Mouse (Mus musculus): ENCODE results near the gene Elmo1.

The Elmo1 gene

GRCm38 (mm10) chr13:20371501-20371900, 281.1 kb downstream of the Elmo1 start:
- in situ Hi-C loops (cut with MboI, MseI), result loop anchor here (5.0 kb wide), 1 partner anchor 64 kb away; no protein-coding TSS in a partner anchor

GRCm38 (mm10) chr13:20372335-20372734, 281.9 kb downstream of the Elmo1 start:
- in situ Hi-C loops (cut with MboI, MseI), result loop anchor here (5.0 kb wide), 1 partner anchor 65 kb away; no protein-coding TSS in a partner anchor

- in situ Hi-C loops (cut with MboI, MseI), result no loop called here
These were observed 288.5 kb downstream of the Elmo1 start for GRCm38 (mm10) chr13:20378869-20379268.

- in situ Hi-C loops (cut with MboI, MseI), result no loop called here
These were observed 293.5 kb downstream of the Elmo1 start for GRCm38 (mm10) chr13:20383875-20384274.

GRCm38 (mm10) chr13:20384846-20385245, 294.4 kb downstream of the Elmo1 start:
- in situ Hi-C loops (cut with MboI, MseI), result no loop called here

- in situ Hi-C loops (cut with MboI, MseI), result no loop called here
These were observed 295.0 kb downstream of the Elmo1 start for GRCm38 (mm10) chr13:20385423-20385822.

GRCm38 (mm10) chr13:20386462-20387141, 296.2 kb downstream of the Elmo1 start:
- in situ Hi-C loops (cut with MboI, MseI), result no loop called here

- in situ Hi-C loops (cut with MboI, MseI), result no loop called here
These were observed 302.6 kb downstream of the Elmo1 start for GRCm38 (mm10) chr13:20392824-20393598.

- in situ Hi-C loops (cut with MboI, MseI), result no loop called here
These were observed 307.3 kb downstream of the Elmo1 start for GRCm38 (mm10) chr13:20397744-20398143.

- in situ Hi-C loops (cut with MboI, MseI), result no loop called here
These were observed 307.9 kb downstream of the Elmo1 start for GRCm38 (mm10) chr13:20398311-20398710.

- in situ Hi-C loops (cut with MboI, MseI), result no loop called here
These were observed 314.1 kb downstream of the Elmo1 start for GRCm38 (mm10) chr13:20404530-20404929.

- in situ Hi-C loops (cut with MboI, MseI), result no loop called here
These were observed 316.2 kb downstream of the Elmo1 start for GRCm38 (mm10) chr13:20406470-20407213.

GRCm38 (mm10) chr13:20410306-20411101, 320.1 kb downstream of the Elmo1 start:
- in situ Hi-C loops (cut with MboI, MseI), result no loop called here

GRCm38 (mm10) chr13:20416691-20417660, 326.6 kb downstream of the Elmo1 start:
- in situ Hi-C loops (cut with MboI, MseI), result no loop called here

GRCm38 (mm10) chr13:20430998-20431397, 340.6 kb downstream of the Elmo1 start:
- in situ Hi-C loops (cut with MboI, MseI), result no loop called here

GRCm38 (mm10) chr13:20433221-20433858, 342.9 kb downstream of the Elmo1 start:
- in situ Hi-C loops (cut with MboI, MseI), result no loop called here

- in situ Hi-C loops (cut with MboI, MseI), result no loop called here
These were observed 343.7 kb downstream of the Elmo1 start for GRCm38 (mm10) chr13:20434071-20434470.

GRCm38 (mm10) chr13:20439488-20439887, 349.1 kb downstream of the Elmo1 start:
- in situ Hi-C loops (cut with MboI, MseI), result no loop called here

GRCm38 (mm10) chr13:20450831-20451353, 360.5 kb downstream of the Elmo1 start:
- in situ Hi-C loops (cut with MboI, MseI), result no loop called here

Measured in T-helper 2 cell (primary cell).